Mouse (Mus musculus): ENCODE data around the gene Cdca3.

GRCm38 (mm10) chr6:124782436-124782835 lies 46.9 kb upstream of the Cdca3 start:
- TF ChIP-seq CTCF (IDR thresholded peaks at IDR 0.05; ENCODE audit: low read depth, low read length) (no peak), POLR2A (IDR thresholded peaks at IDR 0.05; ENCODE audit: extremely low read depth, insufficient read depth, low read length) (no peak)

All from liver, adult 2 months (tissue).